Mouse (Mus musculus): ENCODE results near the gene Lrrc23.

Lrrc23 gene

GRCm38 (mm10) chr6:124769101-124769765 is 10.3 kb downstream of the Lrrc23 start, which contains the start of gene Eno2:
Gene Eno2, minus strand, starts transcription at chr6:124769673.
- peak; percentile 70 for DNase-seq (ENCODE audit: extremely low spot score, low spot score)

DNA sequence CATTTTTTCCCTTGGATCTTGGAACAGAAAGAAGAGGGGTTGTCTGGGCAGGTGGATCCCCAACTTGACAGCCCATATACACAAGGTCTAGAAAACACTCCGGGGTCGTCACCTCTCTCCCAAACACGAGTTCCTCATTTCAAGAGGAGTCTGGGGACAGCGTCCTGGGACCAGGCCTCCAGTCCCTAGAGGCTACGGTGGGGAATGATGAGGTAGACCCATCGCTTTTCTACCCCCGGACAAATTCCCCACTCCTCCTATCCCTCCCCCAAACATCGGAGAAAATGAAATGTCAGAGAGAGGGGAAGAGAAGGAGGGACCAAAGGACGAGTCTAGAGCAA is 10.9 kb downstream of the Lrrc23 start:
- no peak for DNase-seq (ENCODE audit: extremely low spot score, low spot score)

DNA sequence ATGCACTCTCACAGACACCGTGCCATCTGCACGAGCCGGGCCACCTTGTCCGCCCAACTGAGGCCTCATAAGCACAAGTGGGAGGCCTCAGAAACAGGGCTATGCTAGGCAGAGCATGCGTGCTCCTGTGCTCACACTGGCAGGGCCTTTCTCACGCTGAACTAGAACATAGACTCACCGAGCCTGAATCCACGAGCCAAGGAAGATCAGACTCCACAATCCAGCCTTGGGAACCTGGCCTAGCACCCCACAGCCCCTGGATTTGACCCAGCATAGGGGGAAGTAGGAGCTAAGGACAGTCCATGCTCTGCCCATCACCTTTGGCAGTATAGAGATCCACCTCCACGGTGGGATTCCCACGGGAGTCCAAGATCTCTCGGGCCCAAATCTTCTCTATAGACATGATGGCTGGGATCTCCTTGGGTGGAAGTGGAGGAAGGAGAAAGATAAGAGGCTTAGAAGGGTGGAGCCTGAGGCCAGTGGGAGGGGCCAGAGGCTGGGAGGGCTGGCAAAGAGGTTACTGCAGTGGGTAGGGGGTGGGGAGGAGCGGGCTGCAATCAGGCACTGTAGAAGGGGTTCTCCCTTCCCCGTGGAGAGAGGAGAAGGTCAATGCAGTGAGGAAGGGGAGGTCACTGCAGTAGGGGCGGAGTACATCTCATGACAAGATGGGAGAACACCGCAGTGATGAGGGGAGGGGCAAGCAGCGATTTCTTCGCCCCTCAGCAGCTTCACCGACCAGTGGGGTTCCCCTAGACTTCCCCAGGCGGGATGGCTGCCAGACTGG is 11.4 kb downstream of the Lrrc23 start:
- DNase-seq (ENCODE audit: extremely low spot score, low spot score) = no peak

- DNase-seq (ENCODE audit: extremely low spot score, low spot score) = no peak
These were observed 12.0 kb downstream of the Lrrc23 start for GRCm38 (mm10) chr6:124767536-124767919.

DNA sequence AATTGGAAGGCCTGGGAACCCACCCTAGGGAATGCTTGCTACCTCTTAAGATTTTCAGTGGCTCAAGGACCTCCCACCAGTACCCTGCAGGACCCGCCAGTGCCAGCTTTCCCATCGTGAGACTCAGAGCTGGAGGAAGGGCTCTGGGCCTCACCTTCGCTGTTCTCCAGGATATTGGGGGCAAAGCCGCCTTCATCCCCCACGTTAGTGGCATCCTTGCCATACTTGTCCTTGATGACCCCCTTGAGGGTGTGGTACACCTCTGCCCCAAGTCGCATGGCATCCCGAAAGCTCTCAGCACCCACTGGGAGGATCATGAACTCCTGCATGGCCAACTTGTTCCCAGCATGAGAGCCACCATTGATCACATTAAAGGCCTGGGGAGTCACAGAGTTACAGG is 13.6 kb downstream of the Lrrc23 start:
- no peak for DNase-seq (ENCODE audit: extremely low spot score, low spot score)

DNA sequence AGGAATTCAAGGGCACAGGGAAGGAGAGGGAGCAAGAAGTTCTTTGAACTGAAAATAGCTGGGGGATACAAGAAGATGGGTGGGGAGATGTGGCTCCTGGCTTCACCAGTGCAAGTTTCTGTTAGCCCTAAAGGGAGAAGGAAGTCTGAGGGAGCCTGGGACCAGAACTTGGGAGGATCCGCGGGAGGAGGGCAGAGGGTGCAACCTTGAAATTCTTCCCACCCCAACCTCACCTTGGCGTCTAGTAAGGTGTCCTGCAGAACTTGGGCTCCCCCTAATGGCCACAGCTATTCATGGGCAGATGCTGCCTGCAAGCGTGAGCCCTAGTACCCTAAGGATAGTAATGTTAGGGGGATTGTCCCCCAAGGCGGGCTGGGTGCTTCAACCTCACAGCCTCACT is 20.3 kb downstream of the Lrrc23 start:
- peak; percentile 85 for DNase-seq (ENCODE audit: extremely low spot score, low spot score)

GRCm38 (mm10) chr6:124758849-124759232 is 20.7 kb downstream of the Lrrc23 start:
- DNase-seq (ENCODE audit: extremely low spot score, low spot score) = no peak

- DNase-seq (ENCODE audit: extremely low spot score, low spot score) = no peak
These were observed 21.3 kb downstream of the Lrrc23 start for GRCm38 (mm10) chr6:124757909-124758848.

DNA sequence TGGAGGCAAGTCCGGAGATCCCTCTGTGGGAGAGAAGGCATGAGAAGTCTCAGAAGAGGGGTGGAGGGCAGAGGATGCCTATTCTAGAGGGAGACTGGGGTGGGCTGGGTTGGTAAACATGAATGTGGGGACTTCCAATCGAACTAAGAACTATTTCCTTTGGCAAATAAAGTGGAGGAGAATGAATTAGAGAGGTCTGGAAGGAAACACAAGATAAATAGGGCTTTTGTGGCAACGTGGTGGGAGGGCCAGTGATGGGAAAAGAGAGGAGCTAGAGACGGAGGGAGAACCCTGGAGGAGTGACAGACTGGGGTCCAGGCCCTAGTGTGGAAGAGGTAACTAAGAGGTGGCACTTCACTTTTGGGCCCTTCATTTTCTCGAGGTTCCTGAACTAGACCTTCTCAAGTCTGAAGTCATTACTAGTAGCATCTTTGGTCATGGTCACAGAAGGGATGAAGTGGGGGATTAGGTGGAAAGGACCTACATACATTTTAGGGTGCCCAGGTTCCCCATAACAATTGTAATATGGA is 22.1 kb downstream of the Lrrc23 start:
- DNase-seq (ENCODE audit: extremely low spot score, low spot score) = no peak

DNA sequence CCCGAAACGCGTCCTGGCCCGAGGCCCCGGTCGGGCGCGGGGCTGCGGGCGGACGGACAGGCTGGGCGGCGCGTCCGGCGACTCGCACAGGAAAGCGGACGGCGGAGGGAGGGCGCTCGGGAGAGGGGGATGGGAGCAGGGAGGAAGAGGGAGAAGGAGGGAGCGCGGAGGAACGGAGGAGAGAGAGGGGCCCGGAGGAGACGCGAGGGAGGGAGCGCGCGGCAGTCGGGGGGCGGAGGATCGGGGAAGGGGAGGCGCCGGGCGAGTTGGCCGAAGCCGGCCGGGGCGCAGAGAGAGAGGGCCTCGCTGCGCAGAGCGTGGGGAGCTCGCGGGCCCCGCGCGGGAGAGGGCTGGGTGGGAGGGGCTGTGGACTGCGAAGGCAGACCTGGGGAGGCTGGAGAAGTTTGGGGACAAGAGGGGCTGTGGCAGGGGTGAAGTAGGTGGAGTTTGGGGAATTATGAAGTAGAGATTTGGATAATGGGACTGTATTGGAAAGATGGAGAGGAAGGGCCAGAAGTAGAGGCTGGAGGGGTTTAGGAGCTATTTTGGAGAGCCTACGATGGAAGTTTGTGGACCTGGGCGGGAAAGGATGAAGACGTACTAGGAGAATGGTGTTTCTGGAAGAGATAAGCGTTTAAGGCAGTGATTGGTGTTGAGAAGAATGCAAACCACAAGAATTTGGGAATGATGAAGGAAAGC is 22.7 kb downstream of the Lrrc23 start:
- DNase-seq (ENCODE audit: extremely low spot score, low spot score) = peak; percentile 87

DNA sequence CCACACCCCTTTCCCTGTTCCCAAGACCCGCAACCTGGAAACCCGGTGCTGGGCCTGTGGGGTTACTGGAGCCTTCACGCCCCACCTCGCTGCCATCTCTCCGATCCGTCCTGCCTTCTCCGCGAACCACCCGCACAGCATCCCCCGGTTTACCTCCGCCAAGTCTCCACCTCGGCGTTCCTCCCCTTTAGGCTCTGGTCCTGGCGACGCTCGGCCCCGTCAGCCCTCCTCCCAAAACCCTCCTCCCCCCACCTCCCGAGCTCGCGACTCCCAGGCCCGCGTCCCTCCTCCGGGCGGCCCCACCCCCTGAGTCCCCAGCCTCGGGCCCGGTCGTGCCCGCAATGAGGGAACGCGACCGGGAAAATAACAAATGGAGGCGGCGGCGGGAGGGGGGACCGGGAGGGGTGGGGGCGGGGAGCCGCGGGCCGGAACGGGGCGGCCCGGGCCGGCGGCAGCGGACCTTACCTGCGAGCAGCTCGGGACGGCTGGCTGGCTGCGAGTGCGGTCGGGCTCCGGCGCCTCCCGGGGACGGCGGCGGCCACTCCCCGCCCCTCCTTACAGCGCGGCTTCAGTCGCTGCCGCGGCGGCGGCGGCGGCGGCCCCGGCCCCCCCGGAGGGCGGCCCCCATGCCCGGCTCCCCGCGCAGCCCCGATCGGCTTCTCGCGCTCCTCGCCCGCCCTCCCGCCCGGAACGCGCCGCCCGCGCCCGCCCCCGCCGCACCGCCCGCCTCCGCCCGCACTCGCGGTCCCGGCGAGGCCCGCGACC is 23.5 kb downstream of the Lrrc23 start, which contains the start of the genes Gm45234 and Atn1:
Gene Gm45234 (minus strand): TSS at position 191 of the 765 bp plus-strand sequence.
Gene Atn1 (minus strand): TSS at position 694 of the 765 bp plus-strand sequence.
- peak; percentile 82 for DNase-seq (ENCODE audit: extremely low spot score, low spot score)

GRCm38 (mm10) chr6:124755306-124755705 is 24.2 kb downstream of the Lrrc23 start:
- no peak for DNase-seq (ENCODE audit: extremely low spot score, low spot score)

- DNase-seq (ENCODE audit: extremely low spot score, low spot score) = no peak
These were observed 25.7 kb downstream of the Lrrc23 start for GRCm38 (mm10) chr6:124753861-124754260.

- no peak for DNase-seq (ENCODE audit: extremely low spot score, low spot score)
These were observed 29.1 kb downstream of the Lrrc23 start for GRCm38 (mm10) chr6:124750405-124750804.

DNA sequence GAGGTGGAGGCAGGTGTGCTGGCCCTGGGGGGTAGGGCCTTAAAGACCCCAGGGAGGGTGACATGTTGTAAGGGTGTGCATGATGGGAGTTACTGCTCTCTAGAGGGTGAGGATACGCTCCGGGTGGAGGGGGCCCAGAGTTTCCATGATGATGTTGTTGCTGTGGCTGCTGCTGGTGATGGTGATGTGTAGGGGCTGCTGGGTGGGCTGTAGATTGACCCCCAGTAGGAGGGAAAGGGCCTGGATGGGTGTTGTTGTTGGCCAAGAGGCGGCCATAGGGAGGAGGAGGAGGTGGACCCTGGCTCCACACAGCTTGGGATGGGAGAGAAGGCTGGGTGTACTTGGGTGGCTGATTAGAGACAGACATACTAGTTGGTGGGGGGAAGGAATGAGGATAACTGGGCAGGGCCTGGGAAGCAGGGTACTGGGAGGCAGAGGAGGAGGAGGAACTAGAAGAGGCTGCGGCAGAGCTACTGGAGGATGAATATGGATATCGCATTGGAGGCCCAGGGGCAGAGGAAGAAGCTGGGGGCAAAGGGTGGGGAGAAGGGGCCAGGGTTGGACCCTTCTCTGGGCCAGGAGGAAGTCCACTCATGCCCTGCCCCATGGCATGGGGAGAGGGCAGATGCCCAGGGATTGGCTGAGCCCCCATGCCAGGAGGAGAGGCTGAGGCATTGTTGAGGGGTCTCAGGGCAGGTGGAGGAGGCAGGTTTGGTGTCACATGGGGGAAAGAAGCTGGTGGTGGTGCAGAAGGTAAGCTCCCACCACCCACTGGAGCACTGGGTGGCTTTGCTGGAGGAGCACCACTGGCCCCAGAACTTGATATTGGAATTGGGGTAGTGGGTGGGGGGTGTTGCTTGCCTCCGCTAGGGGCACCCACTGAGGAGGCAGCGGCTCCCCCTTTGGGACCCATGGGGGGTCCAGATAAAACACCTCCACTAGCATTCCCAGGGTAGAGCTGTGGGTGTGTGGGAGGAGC is 32.6 kb downstream of the Lrrc23 start:
- DNase-seq (ENCODE audit: extremely low spot score, low spot score) = no peak

GRCm38 (mm10) chr6:124746296-124746605 is 33.3 kb downstream of the Lrrc23 start:
- DNase-seq (ENCODE audit: extremely low spot score, low spot score) = no peak

GRCm38 (mm10) chr6:124745490-124746295 is 33.8 kb downstream of the Lrrc23 start:
- peak; percentile 93 for DNase-seq (ENCODE audit: extremely low spot score, low spot score)

GRCm38 (mm10) chr6:124744755-124745321 is 34.7 kb downstream of the Lrrc23 start:
- no peak for DNase-seq (ENCODE audit: extremely low spot score, low spot score)

Data from neural tube, embryonic 10.5 days (tissue).